Mouse (Mus musculus) fat pad, adult 2 months (tissue): Measurements from ENCODE around the gene Akap13.

Source experiments
- DNase-seq: peaks from one replicate; pipeline ENCODE4 v3.0.0-alpha.2; 2011; ENCODE audit warnings: low read depth, low spot score; ENCODE audit errors: extremely low read depth

The Akap13 gene

GRCm38 (mm10) chr7:75455223-75456151 is at the start of gene Akap13:
Gene Akap13 (plus strand): TSS chr7:75455534.
- DNase-seq = peak; percentile 78

GRCm38 (mm10) chr7:75410641-75411040 is 44.7 kb upstream of the Akap13 start:
- no peak for DNase-seq

GRCm38 (mm10) chr7:75411226-75411625 is 44.1 kb upstream of the Akap13 start:
- no peak for DNase-seq

GRCm38 (mm10) chr7:75412011-75412510 is 43.3 kb upstream of the Akap13 start:
- DNase-seq = no peak

GRCm38 (mm10) chr7:75412568-75412967 is 42.8 kb upstream of the Akap13 start:
- DNase-seq = no peak

- no peak for DNase-seq
These were observed 41.4 kb upstream of the Akap13 start for GRCm38 (mm10) chr7:75413903-75414302.

GRCm38 (mm10) chr7:75414316-75414715 is 41.0 kb upstream of the Akap13 start:
- DNase-seq = no peak

GRCm38 (mm10) chr7:75415166-75415881 is 40.0 kb upstream of the Akap13 start:
- DNase-seq = no peak

- no peak for DNase-seq
These were observed 39.3 kb upstream of the Akap13 start for GRCm38 (mm10) chr7:75415882-75416585.

GRCm38 (mm10) chr7:75420927-75421326 is 34.4 kb upstream of the Akap13 start:
- DNase-seq = no peak

- DNase-seq = no peak
These were observed 31.2 kb upstream of the Akap13 start for GRCm38 (mm10) chr7:75424121-75424520.

GRCm38 (mm10) chr7:75427322-75427721 is 28.0 kb upstream of the Akap13 start:
- DNase-seq = no peak

GRCm38 (mm10) chr7:75428913-75429312 is 26.4 kb upstream of the Akap13 start:
- DNase-seq = no peak

GRCm38 (mm10) chr7:75430550-75430949 is 24.8 kb upstream of the Akap13 start:
- no peak for DNase-seq

GRCm38 (mm10) chr7:75431043-75431442 is 24.3 kb upstream of the Akap13 start:
- DNase-seq = no peak

- DNase-seq = no peak
These were observed 23.3 kb upstream of the Akap13 start for GRCm38 (mm10) chr7:75432046-75432445.

GRCm38 (mm10) chr7:75436413-75437174 is 18.7 kb upstream of the Akap13 start:
- DNase-seq = no peak

GRCm38 (mm10) chr7:75439570-75439969 is 15.8 kb upstream of the Akap13 start:
- no peak for DNase-seq

GRCm38 (mm10) chr7:75440241-75440640 is 15.1 kb upstream of the Akap13 start:
- DNase-seq = no peak

GRCm38 (mm10) chr7:75441947-75442346 is 13.4 kb upstream of the Akap13 start:
- DNase-seq = no peak
